9 mouse cellular contexts compared by ENCODE assay signal in genomic region chr6:21213865-21214672, GRCm38 (mm10). TPM values are rescaled to one million over a fixed set of nuclear protein-coding genes. Genes with fewer than 3 reads are reported as not detected.
DNase-seq lines count a peak whose midpoint lies in the region; ATAC-seq and TF ChIP-seq lines count a peak whose summit lies in the region.
"Had no signal": no experiment of that assay in that cellular context is flagged by ENCODE, and none has a peak within 500 bp of the region (broad histone marks: within the 10 kb centered on the region; RNA-seq: fewer than 3 reads in every experiment).

No protein-coding gene starts in this region.

- no peak overlapping the region for H3K27ac ChIP-seq in gastrocnemius, adult 2 months
- peak overlapping the region; percentile 95 for H3K27ac ChIP-seq in cerebellum, adult 2 months (ENCODE audit: insufficient read depth, low read length)
- H3K27ac ChIP-seq in forebrain, postnatal 0 days (ENCODE audit: low read depth, low read length) = peak overlapping the region; percentile 94
- H3K27ac ChIP-seq in left cerebral cortex, adult 2 months = peak overlapping the region; percentile 96
- peak overlapping the region; percentile 64 for H3K27ac ChIP-seq in midbrain, embryonic 12.5 days (replicated peaks)
- H3K27ac ChIP-seq in stomach, postnatal 0 days (replicated peaks) = no peak overlapping the region

- DNase-seq in gastrocnemius, adult 2 months = no peak
- DNase-seq in gastrocnemius, postnatal 36 days = no peak
- peak; percentile 86 to 88 for DNase-seq in cerebellum, adult 2 months
- peak; percentile 94 for DNase-seq in forebrain, postnatal 0 days
- peak; percentile 22 for DNase-seq in induced T-regulatory cell, adult 2 months (ENCODE audit: low read depth)
- DNase-seq in left cerebral cortex, adult 2 months (ENCODE audit: extremely low spot score in 1 of 2, low spot score in 2 of 2) = peak; percentile 71 to 74
- DNase-seq in stomach, postnatal 0 days (ENCODE audit: low spot score) = peak; percentile 45

- peak overlapping the region; percentile 68 for H3K4me3 ChIP-seq in gastrocnemius, adult 2 months
- H3K4me3 ChIP-seq in cerebellum, adult 2 months (replicated peaks; ENCODE audit: insufficient read depth, low read depth, low read length) = peak overlapping the region; percentile 94
- H3K4me3 ChIP-seq in forebrain, postnatal 0 days (ENCODE audit: low read depth, low read length) = peak overlapping the region; percentile 92
- H3K4me3 ChIP-seq in left cerebral cortex, adult 2 months = peak overlapping the region; percentile 80
- peak overlapping the region; percentile 70 for H3K4me3 ChIP-seq in midbrain, embryonic 12.5 days
- peak overlapping the region; percentile 58 for H3K4me3 ChIP-seq in stomach, postnatal 0 days (ENCODE audit: low read depth, low read length)

- peak; percentile 50 for TF ChIP-seq CTCF in gastrocnemius, adult 2 months (IDR thresholded peaks at IDR 0.05)
- TF ChIP-seq CTCF in cerebellum, adult 2 months (IDR thresholded peaks at IDR 0.05; ENCODE audit: borderline replicate concordance, insufficient read depth, low read depth, low read length) = peak; percentile 59; the same call in 1 of the 2 replicates
- TF ChIP-seq CTCF in forebrain, postnatal 0 days (IDR thresholded peaks at IDR 0.05; ENCODE audit: low read depth) = peak; percentile 83
- peak; percentile 71 for TF ChIP-seq CTCF in left cerebral cortex, adult 2 months (IDR thresholded peaks at IDR 0.05)
- peak; percentile 82 for TF ChIP-seq CTCF in stomach, postnatal 0 days (IDR thresholded peaks at IDR 0.05; ENCODE audit: low read depth)

- no peaks in the 10 kb centered on the region for H3K9me3 ChIP-seq in forebrain, postnatal 0 days (ENCODE audit: low read length)
- no peaks in the 10 kb centered on the region for H3K9me3 ChIP-seq in midbrain, embryonic 12.5 days
- no peaks in the 10 kb centered on the region for H3K9me3 ChIP-seq in stomach, postnatal 0 days (ENCODE audit: control insufficient read depth, low read length)

- H3K9ac ChIP-seq in forebrain, postnatal 0 days = peak overlapping the region; percentile 92
- peak overlapping the region; percentile 80 for H3K9ac ChIP-seq in midbrain, embryonic 12.5 days (replicated peaks)
- no peak overlapping the region for H3K9ac ChIP-seq in stomach, postnatal 0 days (ENCODE audit: low read length)

- WGBS in cerebellum, adult 2 months = under 1% methylated on average over 29 of the region's 29 CpGs
- WGBS in forebrain, postnatal 0 days = under 1% methylated on average over 29 of the region's 29 CpGs
- 2% methylated on average over 29 of the region's 29 CpGs for WGBS in midbrain, embryonic 12.5 days
- under 1% methylated on average over 29 of the region's 29 CpGs for WGBS in stomach, postnatal 0 days

- intact Hi-C loops in gastrocnemius, adult 2 months (cut with DNase I) = no loop called here
- intact Hi-C loops in gastrocnemius, postnatal 36 days (cut with DNase I) = no loop called here
- intact Hi-C loops in left cerebral cortex, adult 2 months (cut with DNase I) = loop anchor here (2.0 to 10.0 kb wide), 5 partner anchors 161 to 1447 kb away; no protein-coding TSS in a partner anchor

- peak; percentile 72 for ATAC-seq in forebrain, postnatal 0 days
- ATAC-seq in midbrain, embryonic 12.5 days (ENCODE audit: low FRiP score, low read depth) = peak; percentile 48
- ATAC-seq in stomach, postnatal 0 days (ENCODE audit: low FRiP score, low TSS enrichment) = no peak

- H3K36me3 ChIP-seq in forebrain, postnatal 0 days (ENCODE audit: insufficient read depth) = no peaks in the 10 kb centered on the region
- H3K36me3 ChIP-seq in midbrain, embryonic 12.5 days = no peaks in the 10 kb centered on the region
- no peaks in the 10 kb centered on the region for H3K36me3 ChIP-seq in stomach, postnatal 0 days (ENCODE audit: control insufficient read depth, insufficient read depth, low read length)

- no peak for TF ChIP-seq EP300 in stomach, postnatal 0 days (optimal IDR thresholded peaks at IDR 0.05)

- TF ChIP-seq POLR2A in cerebellum, adult 2 months (IDR thresholded peaks at IDR 0.05; ENCODE audit: borderline replicate concordance, insufficient read depth, low read length) = 0 out of 2 replicates have a peak, but pooled peaks have one; percentile 33

- H3K4me1 ChIP-seq in cerebellum, adult 2 months (ENCODE audit: control insufficient read depth, insufficient read depth, low read length) = peaks cover 3% of the 10 kb centered on the region; the same call in 1 of the 2 replicates
- H3K4me1 ChIP-seq in forebrain, postnatal 0 days (ENCODE audit: insufficient read depth) = no peaks in the 10 kb centered on the region
- H3K4me1 ChIP-seq in midbrain, embryonic 12.5 days = peaks cover 7% of the 10 kb centered on the region; the same call in 1 of the 2 replicates
- H3K4me1 ChIP-seq in stomach, postnatal 0 days (replicated peaks; ENCODE audit: control insufficient read depth, insufficient read depth) = no peaks in the 10 kb centered on the region

- H3K4me2 ChIP-seq in forebrain, postnatal 0 days (ENCODE audit: low read depth) = peak overlapping the region; percentile 79
- peak overlapping the region; percentile 84 for H3K4me2 ChIP-seq in midbrain, embryonic 12.5 days (replicated peaks)
- H3K4me2 ChIP-seq in stomach, postnatal 0 days (replicated peaks; ENCODE audit: low read depth) = peak overlapping the region; percentile 92

- H3K27me3 ChIP-seq in cerebellum, adult 2 months (ENCODE audit: control insufficient read depth, insufficient read depth, low read length) = no peaks in the 10 kb centered on the region
- no peaks in the 10 kb centered on the region for H3K27me3 ChIP-seq in forebrain, postnatal 0 days (ENCODE audit: insufficient read depth, low read length)
- H3K27me3 ChIP-seq in midbrain, embryonic 12.5 days = peaks cover 8% of the 10 kb centered on the region; the same call in 1 of the 2 replicates
- H3K27me3 ChIP-seq in stomach, postnatal 0 days (ENCODE audit: control insufficient read depth, insufficient read depth, low read length) = no peaks in the 10 kb centered on the region

RNA-seq across cellular contexts. Expression of gene Kcnd2, which starts 1.2 kb away (rescaled TPM):
- total RNA-seq in gastrocnemius, adult 2 months (2021) = under 1 TPM in 1 of 2 experiments, not detected in 1; 0.03 TPM
- not detected for total RNA-seq in gastrocnemius, postnatal 36 days (2021)
- polyA plus RNA-seq in cerebellum, adult 2 months (2012; rRNA removed) = 91.6 and 104 TPM in 2 replicates
- 50.0 and 64.4 TPM in 2 replicates for total RNA-seq in forebrain, postnatal 0 days (2014; rRNA removed)
- polyA plus RNA-seq in forebrain, postnatal 0 days (2015; fragmentation: Nextera tagmentation; extraction: Ambion mirVana) = 18.4 and 27.3 TPM in 2 replicates
- 10 to 100 TPM; 68.3 to 71.9 TPM for total RNA-seq in left cerebral cortex, adult 2 months (2021)
- 5.2 TPM in 2 replicates for polyA plus RNA-seq in midbrain, embryonic 12.5 days (2016; fragmentation: Nextera tagmentation; extraction: Ambion mirVana)
- 0.24 and 0.27 TPM in 2 replicates for polyA plus RNA-seq in stomach, postnatal 0 days (2015; fragmentation: Nextera tagmentation; extraction: Ambion mirVana)
- polyA plus RNA-seq: C2C12 had no signal

Comparison
In these comparisons a context has a peak if more than half of its experiments do, and no peak if none do; other contexts are left out.
1. DNase-seq: peak in cerebellum, adult 2 months (2 of 2), forebrain, postnatal 0 days (single experiment), induced T-regulatory cell, adult 2 months (single experiment), left cerebral cortex, adult 2 months (2 of 2) and stomach, postnatal 0 days (single experiment); none in gastrocnemius, adult 2 months (single experiment) and gastrocnemius, postnatal 36 days (0 of 2).
2. H3K27ac ChIP-seq: peak in cerebellum, adult 2 months (single experiment), forebrain, postnatal 0 days (single experiment), left cerebral cortex, adult 2 months (single experiment) and midbrain, embryonic 12.5 days (single experiment); none in gastrocnemius, adult 2 months (single experiment) and stomach, postnatal 0 days (single experiment).
3. RNA of gene Kcnd2, which starts 1.2 kb away (total RNA-seq): 68.3 to 71.9 TPM in left cerebral cortex, adult 2 months and 50.0 to 64.4 TPM in forebrain, postnatal 0 days; 0.03 TPM in gastrocnemius, adult 2 months and not detected in gastrocnemius, postnatal 36 days; every median in the first group is over 10 times any median in the second.
4. Peak in every context shown above with its lines, with median percentiles within 50 percentile points of each other: H3K4me3 ChIP-seq, CTCF ChIP-seq and H3K4me2 ChIP-seq.